Mouse (Mus musculus) gonadal fat pad, adult 2 months (tissue): Measurements from ENCODE around the gene Aff1. TPM values are rescaled to one million over a fixed set of nuclear protein-coding genes. Genes with fewer than 3 reads are reported as not detected.

Experiments used
- DNase-seq: peaks from one replicate; pipeline ENCODE4 v3.0.0-alpha.2; 2012; ENCODE audit warnings: low read depth
- polyA plus RNA-seq: library from polyadenylated mRNA; depleted of rRNA; stranded (reverse); fragments of >200 nt; gene quantifications from 2 replicates; pipeline ENCODE4 v1.2.3, GENCODE M21; 2012

Gene Aff1
- polyA plus RNA-seq, 1 experiment = 13.5 TPM

DNA sequence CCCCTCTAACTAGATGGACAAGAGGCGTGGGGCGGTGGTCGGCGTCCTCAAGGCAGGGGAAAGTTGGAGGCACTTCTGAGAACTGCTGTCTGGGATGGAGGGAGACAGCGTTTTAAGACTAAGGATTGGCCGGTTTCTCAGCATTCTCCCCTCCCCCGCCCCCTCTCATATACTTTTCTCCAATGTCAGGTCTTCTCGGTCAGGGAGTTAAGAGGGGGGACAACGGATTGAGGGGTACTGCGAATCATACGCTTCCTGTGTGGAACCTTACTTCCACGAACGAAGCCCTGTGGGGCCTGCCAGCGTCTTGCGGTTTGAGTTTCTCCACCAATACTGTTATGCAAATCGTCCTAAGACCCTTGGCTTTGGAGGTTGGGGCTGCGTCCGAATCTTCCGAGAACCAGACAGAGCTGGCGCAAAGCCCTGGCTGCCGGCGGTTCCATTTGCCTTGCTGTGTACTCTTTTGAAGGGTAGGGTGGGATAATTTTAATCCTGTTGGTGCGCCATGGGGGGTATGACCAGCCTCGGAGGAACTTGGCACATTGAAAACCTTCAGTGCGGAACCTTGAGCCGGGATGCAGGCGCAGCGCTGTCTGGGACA is 967 bp downstream of the Aff1 start:
- DNase-seq = no peak

GRCm38 (mm10) chr5:103694094-103694493 is 1.9 kb downstream of the Aff1 start:
- no peak for DNase-seq

- DNase-seq = peak; percentile 41
Measured at GRCm38 (mm10) chr5:103697875-103698491, 5.8 kb downstream of the Aff1 start.

GRCm38 (mm10) chr5:103698577-103698976 is 6.4 kb downstream of the Aff1 start:
- no peak for DNase-seq

GRCm38 (mm10) chr5:103699537-103699936 is 7.4 kb downstream of the Aff1 start:
- no peak for DNase-seq

DNA sequence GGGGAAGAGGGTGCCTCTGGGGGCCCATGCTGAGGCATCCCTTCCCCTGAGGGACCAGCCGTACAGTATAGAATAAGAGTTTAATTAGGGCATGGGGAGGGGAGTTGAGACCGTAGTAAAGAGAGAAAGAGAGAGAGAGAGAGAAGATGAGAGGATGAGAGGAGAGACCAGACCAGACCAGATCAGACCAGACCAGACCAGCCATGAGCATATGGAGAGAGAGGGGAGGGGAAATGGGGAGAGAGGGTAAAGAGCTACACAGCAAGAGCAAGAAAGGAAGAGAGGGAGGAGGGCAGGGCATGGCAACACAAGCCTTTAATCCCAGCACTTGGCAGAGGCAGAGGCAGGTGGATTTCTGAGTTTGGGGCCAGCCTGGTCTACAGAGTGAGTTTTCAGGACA is 8.5 kb downstream of the Aff1 start:
- no peak for DNase-seq

- no peak for DNase-seq
Measured at GRCm38 (mm10) chr5:103701466-103701865, 9.3 kb downstream of the Aff1 start.

DNA sequence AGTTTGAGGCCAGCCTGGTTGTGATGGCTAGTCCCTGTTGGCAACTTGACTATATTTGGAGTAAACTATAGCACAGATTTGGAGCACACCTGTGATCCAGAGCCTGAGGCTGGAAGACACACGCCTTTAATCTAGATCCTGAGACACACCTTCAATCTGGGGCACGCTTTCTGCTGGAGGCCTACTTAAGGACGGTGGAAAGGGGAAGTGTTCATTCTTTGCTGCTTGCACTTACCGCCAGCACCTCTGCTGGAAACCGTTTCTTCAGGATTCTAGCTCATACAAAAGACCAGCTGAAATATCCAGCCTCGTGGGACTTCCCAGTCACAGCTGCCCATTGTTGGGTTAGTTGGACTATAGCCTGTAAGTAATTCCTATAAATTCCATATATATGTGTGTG is 10.4 kb downstream of the Aff1 start:
- DNase-seq = no peak

DNA sequence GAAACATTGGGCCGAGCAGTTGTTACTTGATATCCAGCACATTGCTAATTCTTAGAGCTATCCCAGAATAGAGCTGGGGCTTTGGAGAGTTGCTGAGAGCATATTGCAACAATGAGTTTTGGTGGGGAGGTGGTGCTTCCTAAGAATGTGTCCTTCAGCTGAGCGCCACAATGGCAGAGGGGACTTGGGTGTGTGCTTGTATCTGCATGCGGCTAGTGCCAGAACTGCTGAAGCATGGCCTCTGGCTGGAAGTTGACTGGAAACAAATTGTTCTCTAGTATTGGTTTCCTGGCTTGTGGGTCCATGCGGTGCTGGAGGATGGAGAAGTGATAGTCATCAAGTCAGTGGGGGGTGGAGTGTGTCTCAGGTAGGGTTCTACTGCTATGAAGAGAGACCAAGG is 13.2 kb downstream of the Aff1 start:
- DNase-seq = no peak

DNA sequence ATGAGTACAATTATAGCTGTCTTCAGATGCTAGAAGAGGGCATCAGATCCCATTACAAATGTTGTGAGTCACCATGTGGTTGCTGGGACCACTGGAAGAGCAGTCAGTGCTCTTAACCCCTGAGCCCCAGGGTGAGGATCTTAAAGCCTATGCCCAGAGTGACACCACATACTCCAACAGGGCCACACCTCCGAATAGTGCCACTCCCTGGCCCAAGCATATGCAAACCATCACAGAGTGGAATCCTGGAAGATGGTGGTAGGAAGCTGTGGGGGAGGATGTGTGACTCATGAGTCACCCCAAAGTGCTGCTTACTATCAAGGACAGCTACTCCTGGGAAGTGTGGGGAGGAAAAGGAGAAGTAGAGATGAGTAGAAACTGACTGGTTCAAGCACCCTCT is 13.7 kb downstream of the Aff1 start:
- DNase-seq = no peak

DNA sequence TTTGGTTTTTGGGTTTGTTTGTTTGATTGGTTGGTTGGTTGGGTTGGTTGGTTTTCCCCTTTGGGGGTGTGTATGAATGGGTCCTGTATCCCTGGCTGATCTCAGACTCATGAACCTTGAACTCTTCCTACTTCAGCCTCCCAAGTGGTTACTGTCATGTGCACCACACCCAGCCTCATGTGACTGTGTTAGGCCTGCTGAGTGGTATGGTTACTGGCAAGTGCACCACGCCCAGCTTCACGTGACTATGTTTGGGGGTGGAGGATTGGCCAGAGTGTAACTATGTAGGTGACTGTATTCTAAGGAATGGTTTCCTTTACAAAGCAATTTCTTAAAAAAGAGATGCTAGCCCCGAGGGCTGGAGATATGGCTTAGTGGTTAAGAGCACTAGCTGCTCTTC is 16.9 kb downstream of the Aff1 start:
- DNase-seq = no peak

DNA sequence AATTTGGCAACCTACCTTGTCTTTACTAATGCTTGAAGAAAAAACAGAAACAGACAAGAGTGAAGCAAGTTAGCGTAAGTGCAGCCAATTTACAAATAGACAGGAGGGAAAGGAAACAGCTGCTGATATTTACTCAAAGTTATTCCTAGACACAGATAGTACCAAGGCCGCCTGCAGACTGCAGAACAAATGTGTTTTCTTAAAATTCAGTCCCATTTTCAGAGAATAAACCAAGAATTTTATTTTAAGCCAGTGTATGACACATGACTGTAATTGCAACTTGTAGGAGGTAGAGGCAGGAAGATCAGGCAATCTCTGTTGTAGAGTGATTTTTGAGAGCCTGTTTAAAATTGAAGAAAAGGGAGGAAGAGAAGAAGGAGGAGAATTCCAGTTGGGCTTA is 19.7 kb downstream of the Aff1 start:
- no peak for DNase-seq

DNA sequence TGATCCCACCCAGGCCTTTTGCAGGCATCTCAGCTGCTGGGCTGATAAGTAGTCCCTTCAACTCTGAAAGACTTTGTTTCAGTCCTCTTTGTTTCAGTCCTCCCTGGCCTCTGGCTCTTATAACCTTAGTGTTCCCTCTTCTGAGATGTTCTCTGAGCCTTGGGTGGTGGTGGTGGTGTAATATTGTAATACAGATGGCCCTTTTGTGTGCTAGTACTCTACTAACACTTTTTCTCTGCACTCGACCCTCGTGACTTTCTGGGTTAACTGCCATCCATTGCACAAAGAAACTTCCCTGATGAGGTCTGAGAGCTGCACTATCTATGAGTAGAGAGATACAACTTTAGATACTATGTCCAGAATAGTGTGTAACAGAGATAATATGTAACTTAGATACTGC is 21.2 kb downstream of the Aff1 start:
- DNase-seq = no peak

GRCm38 (mm10) chr5:103714943-103715342 is 22.8 kb downstream of the Aff1 start:
- no peak for DNase-seq

DNA sequence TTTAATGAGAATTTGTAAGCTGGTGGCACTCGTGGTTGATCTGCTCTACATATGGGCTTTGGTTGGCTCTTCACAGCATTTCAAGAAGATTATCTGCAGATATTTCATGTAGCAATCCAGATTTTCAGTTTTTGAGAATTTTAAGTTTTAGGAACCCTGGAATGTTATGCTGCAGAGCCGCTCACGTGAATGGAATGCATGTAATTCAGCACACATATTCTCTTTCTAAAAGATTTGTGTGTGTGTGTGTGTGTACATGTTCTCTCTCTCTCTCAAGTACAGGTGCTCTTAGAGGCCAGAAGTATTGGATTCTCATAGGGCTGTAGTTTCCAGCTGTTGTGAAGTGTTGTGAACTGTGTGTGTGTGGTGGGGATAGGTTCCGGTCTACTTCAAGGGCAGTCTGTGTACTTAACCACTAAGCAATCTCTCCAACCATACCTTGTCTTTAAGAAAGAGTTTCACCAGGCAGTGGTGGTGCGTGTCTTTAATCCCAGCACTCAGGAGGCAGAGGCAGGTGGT is 24.7 kb downstream of the Aff1 start:
- DNase-seq = no peak

GRCm38 (mm10) chr5:103719131-103719530 is 27.0 kb downstream of the Aff1 start:
- no peak for DNase-seq

DNA sequence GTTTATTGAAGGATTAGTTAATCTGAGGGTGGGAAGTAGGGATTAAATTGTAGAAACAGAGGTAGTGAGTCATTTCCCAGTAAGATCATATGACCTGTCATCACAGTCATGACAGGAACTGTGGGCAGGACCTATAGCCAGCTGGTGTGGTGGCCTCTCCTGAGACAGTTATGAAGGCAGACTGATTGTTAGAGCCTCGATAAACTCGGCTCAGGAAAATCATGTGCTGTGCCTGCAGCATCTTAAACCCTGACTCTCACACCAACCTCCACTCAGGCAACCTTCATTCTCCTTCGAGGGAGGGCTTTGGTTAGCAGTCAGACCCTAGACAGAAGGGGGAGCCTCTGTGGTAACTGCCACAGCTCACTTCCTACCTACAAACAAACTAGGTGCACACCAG is 27.7 kb downstream of the Aff1 start:
- DNase-seq = no peak

- no peak for DNase-seq
Measured at GRCm38 (mm10) chr5:103720967-103721366, 28.8 kb downstream of the Aff1 start.

DNA sequence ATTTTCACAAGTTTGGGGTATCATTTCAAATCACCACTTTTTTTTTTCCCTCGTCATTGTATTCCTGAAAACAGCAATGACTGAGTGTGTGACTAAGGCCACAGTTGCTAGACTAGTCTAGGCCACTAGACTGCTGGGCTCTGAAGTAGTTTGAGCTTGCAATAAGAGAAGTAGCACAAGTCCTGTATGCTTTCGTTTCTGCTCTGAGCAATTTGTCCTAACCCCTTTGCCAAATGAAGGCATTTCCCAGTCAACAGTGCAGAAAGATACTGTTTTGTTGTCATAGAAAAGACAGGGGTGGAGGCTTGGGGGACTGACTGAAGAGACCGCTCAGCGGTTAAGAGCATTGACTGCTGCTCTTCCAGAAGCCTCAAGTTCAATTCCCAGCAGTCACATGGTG is 29.3 kb downstream of the Aff1 start:
- no peak for DNase-seq

DNA sequence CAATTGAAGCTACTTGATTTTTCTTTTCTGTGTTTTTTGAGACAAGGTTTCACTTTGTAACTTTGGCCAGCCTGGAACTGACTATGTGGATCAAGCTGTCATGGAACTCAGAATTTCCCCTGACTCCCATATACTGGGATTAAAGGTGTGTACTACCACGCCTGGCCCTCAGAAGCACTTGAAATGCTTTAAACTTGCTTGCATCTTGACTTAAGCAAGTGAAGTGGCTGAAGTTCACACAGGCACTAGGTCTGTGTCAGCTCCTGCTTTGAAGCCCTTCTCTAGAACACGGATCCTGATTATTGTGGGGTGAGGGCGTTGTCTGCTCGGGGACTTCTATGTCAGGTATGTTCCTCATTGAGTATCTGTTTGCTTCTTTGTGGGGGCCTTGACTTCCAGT is 30.5 kb downstream of the Aff1 start:
- DNase-seq = no peak

GRCm38 (mm10) chr5:103724384-103724783 is 32.2 kb downstream of the Aff1 start:
- no peak for DNase-seq

DNA sequence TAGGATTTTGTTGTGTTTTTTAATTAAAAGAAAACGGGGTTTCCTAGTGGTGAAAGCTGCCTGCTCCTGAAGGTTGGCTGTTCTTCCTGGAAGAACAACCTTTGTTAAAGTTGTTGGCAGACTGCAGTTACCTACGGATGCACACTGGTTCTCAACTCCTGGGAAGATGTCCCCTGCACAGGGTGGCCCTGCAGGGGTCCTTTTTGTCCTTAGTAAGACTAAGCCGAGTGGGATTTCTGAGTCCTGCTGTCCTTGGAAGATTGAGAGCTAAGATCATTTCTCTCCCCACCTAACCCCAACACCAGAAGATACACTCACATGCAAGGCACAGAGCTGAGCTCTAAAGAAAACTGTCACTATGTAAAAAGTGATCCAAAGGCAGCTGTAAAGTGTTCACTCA is 32.6 kb downstream of the Aff1 start:
- no peak for DNase-seq

DNA sequence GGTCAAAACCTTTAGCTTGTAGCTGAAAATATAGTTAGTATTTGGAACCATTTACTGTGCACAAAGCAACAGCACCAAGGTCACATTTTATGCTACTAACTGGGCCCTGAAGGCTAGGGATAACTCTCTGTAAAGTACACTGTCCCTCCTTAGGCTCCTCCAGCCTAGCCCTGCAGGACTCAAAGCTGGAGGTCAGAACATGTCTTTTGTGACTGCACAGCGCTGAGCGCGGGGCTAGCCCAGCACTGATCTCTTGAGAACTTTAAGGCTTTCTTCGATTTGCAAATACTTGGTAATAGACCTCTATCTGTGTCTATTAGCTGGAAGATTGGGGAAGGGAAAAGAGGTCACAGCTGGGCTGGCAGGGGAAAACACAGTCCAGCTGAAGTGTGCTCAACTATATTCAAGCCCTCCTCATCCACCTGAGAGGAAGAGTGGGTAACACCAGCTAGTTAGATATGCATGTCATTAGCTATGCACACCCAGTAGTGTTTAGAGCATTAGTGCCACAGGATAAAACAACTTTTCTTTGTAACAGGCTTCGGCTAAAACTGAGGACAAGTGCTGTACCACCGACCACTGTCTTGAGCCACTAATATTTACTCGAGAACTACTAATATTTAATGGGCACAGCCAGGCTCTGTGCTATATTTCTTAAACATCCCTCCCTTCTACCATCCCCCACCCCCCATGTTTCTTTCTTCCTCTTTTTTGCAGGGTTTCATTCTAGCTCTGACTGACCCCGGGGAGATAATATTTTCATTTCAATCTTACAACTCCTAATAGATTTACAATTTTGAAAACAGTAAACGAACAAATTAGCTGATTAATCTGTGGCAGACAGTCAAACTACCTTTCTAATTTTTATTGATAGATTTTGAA is 33.3 kb downstream of the Aff1 start:
- DNase-seq = no peak
